Mouse (Mus musculus): ENCODE results near the gene Mrps33. TPM values are rescaled to one million over a fixed set of nuclear protein-coding genes. Genes with fewer than 3 reads are reported as not detected.

The Mrps33 gene
- total RNA-seq, 1 experiment from 2014 or later = 19.4 TPM

- peak; percentile 86 for ATAC-seq (ENCODE audit: extremely low read depth, insufficient number of reproducible peaks, low FRiP score, poor library complexity, severe bottlenecking)
These were observed 28.8 kb downstream of the Mrps33 start for GRCm38 (mm10) chr6:39781766-39782530.

GRCm38 (mm10) chr6:39780857-39781666 is 29.7 kb downstream of the Mrps33 start:
- ATAC-seq (ENCODE audit: extremely low read depth, insufficient number of reproducible peaks, low FRiP score, poor library complexity, severe bottlenecking) = no peak

GRCm38 (mm10) chr6:39778506-39778905 is 32.3 kb downstream of the Mrps33 start:
- ATAC-seq (ENCODE audit: extremely low read depth, insufficient number of reproducible peaks, low FRiP score, poor library complexity, severe bottlenecking) = no peak

- no peak for ATAC-seq (ENCODE audit: extremely low read depth, insufficient number of reproducible peaks, low FRiP score, poor library complexity, severe bottlenecking)
These were observed 34.5 kb downstream of the Mrps33 start for GRCm38 (mm10) chr6:39776275-39776674.

- ATAC-seq (ENCODE audit: extremely low read depth, insufficient number of reproducible peaks, low FRiP score, poor library complexity, severe bottlenecking) = no peak
These were observed 35.8 kb downstream of the Mrps33 start for GRCm38 (mm10) chr6:39775029-39775428.

- no peak for ATAC-seq (ENCODE audit: extremely low read depth, insufficient number of reproducible peaks, low FRiP score, poor library complexity, severe bottlenecking)
These were observed 53.6 kb downstream of the Mrps33 start for GRCm38 (mm10) chr6:39757229-39757628.

Other genes with a start within 250 kb of the Mrps33 start
- 13.6 and 13.8 TPM in 2 replicates for gene Adck2, start 237.1 kb downstream of the Mrps33 start, total RNA-seq (2017)
- gene Gm42420, start 225.2 kb downstream of the Mrps33 start, total RNA-seq (2017) = 0.81 TPM in 1 of 2 replicates, not detected in the other
- gene Ndufb2, start 218.4 kb downstream of the Mrps33 start, total RNA-seq (2017) = 22.7 and 28.4 TPM in 2 replicates
- gene Braf, start 85.5 kb downstream of the Mrps33 start, total RNA-seq (2017) = 49.6 and 50.4 TPM in 2 replicates
- gene Tmem178b, start 62.3 kb upstream of the Mrps33 start, total RNA-seq (2017) = not detected in 2 replicates